Mouse (Mus musculus): ENCODE measurements around the gene Zfp526. TPM values are rescaled to one million over a fixed set of nuclear protein-coding genes. Genes with fewer than 3 reads are reported as not detected.

Gene Zfp526
- polyA plus RNA-seq, 1 experiment from 2014 or later: 4.0 TPM

DNA sequence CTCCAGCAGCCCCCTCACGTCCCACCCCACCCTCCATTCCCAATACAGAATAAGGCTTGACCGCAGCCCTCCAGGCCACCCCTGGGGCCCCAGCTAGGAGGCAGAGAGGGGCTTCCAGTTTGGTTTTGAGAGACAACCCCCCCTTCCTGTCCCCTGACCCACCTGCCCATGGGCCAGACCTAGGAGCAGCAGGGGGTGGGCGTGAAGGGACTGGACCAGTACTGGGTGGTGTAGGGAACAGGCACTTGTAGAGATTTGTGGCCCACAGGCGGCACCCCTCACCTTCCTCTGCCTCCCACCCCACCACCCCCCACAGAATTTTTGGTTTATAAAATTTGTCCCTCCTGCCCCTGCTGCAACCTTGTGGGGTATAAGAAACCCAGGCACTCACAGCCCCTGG lies 22.1 kb downstream of the Zfp526 start:
- H3K4me3 ChIP-seq (ENCODE audit: low read depth, low read length): no peak overlapping the region; the same call in 1 of the 2 replicates
- H3K36me3 ChIP-seq (ENCODE audit: control insufficient read depth, insufficient read depth, low read length): peaks cover 27% of the 10 kb centered on the region
- H3K9me3 ChIP-seq (ENCODE audit: control insufficient read depth, low read length): no peaks in the 10 kb centered on the region
- DNase-seq (ENCODE audit: low spot score) (no peak), ATAC-seq (replicated peaks; ENCODE audit: low FRiP score) (no peak)
- no peak overlapping the region for H3K4me2 ChIP-seq
- peaks cover 28% of the 10 kb centered on the region for H3K4me1 ChIP-seq (replicated peaks; ENCODE audit: control insufficient read depth, insufficient read depth, low read length)
- no peaks in the 10 kb centered on the region for H3K27me3 ChIP-seq (replicated peaks; ENCODE audit: control insufficient read depth, insufficient read depth, low read length)
- H3K27ac ChIP-seq (ENCODE audit: low read depth, low read length): no peak overlapping the region
- 90% methylated on average over 4 of the region's 4 CpGs for WGBS
- H3K9ac ChIP-seq (ENCODE audit: low read depth, low read length): no peak overlapping the region

DNA sequence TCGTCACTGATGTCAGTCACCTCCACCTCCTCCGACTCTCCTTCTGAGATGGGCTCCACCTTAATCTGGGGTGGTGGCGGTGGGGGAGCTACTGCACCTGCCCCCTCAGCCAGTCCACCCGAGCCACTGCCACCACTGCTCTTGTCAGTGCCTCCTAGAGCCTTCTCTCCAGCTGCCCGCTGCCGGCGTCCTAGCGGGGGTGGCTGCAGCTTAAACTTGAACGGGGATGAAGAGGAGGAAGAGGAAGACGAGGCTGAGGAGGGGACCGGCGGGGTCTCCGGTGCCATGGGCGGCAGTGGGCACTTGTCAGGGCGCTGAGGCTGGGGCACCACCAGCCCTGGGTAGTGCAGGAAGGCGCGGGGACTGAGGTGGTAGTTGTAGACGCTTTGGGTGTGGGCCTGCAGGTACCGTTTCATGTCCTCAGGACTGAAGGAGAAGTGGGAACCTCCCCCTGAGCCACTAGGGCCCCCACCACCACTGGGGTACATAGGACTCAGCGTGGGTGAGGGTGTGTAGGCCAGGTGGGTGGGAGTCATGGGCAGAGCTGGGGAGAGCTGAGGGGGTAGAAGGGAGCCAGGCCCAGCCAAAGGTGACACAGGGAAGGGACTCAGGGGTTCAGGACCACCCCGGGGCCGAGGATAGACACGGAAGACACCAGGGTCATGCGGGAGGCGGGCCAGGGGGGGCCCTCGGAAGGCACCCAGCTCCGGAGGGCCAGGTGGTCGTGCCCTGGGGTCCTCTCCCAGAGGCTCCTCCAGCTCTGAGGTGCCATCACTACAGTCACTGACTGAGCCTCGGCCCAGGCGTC lies 23.5 kb downstream of the Zfp526 start:
- peaks cover 28% of the 10 kb centered on the region for H3K4me1 ChIP-seq (replicated peaks; ENCODE audit: control insufficient read depth, insufficient read depth, low read length)
- no peaks in the 10 kb centered on the region for H3K9me3 ChIP-seq (ENCODE audit: control insufficient read depth, low read length)
- no peak overlapping the region for H3K27ac ChIP-seq (ENCODE audit: low read depth, low read length)
- WGBS: 91% methylated on average over 30 of the region's 30 CpGs
- no peak overlapping the region for H3K9ac ChIP-seq (ENCODE audit: low read depth, low read length)
- H3K27me3 ChIP-seq (replicated peaks; ENCODE audit: control insufficient read depth, insufficient read depth, low read length): no peaks in the 10 kb centered on the region
- no peak overlapping the region for H3K4me2 ChIP-seq
- peaks cover 27% of the 10 kb centered on the region for H3K36me3 ChIP-seq (ENCODE audit: control insufficient read depth, insufficient read depth, low read length)
- no peak overlapping the region for H3K4me3 ChIP-seq (ENCODE audit: low read depth, low read length)
- DNase-seq (ENCODE audit: low spot score) (no peak), ATAC-seq (replicated peaks; ENCODE audit: low FRiP score) (no peak)

DNA sequence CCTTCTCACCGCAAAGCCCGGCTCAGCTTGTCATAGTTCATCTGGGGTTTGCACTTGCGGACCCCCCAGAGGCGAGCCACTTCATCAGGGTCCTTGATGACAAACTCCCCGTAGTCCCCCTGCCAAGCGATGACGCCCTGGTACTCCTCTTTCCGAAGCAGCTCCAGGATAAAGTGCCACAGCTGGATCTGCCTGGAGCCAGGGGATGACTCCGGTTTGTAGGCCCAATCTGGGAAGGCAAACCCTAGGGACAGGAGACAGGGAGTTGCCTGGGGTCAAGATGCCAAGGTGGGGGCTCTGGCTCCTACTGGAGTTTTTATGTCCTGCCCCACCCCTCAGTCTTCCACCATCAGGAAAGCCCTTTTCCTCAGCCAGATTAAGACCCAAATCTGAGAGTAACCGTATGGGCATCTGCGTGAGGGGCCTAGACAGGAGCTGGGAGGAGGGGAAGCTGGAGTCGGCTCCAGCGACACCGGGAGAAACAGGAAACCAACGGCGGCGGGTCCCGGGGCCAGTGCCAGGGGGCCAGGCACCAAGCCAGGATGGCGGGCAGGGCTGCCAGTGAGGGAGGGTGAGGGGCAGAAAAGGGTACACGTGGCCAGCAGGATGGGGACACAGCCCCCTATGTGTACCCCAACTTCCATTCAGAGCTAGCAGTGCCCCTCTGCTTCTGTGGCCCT lies 25.0 kb downstream of the Zfp526 start:
- peaks cover 27% of the 10 kb centered on the region for H3K36me3 ChIP-seq (ENCODE audit: control insufficient read depth, insufficient read depth, low read length)
- peak overlapping the region; percentile 20; the same call in 1 of the 2 replicates for H3K9ac ChIP-seq (ENCODE audit: low read depth, low read length)
- H3K4me3 ChIP-seq (ENCODE audit: low read depth, low read length): peak overlapping the region; percentile 26; the same call in 1 of the 2 replicates
- H3K27ac ChIP-seq (ENCODE audit: low read depth, low read length): no peak overlapping the region
- ATAC-seq (replicated peaks; ENCODE audit: low FRiP score) (no peak), DNase-seq (ENCODE audit: low spot score) (no peak)
- no peaks in the 10 kb centered on the region for H3K9me3 ChIP-seq (ENCODE audit: control insufficient read depth, low read length)
- peak overlapping the region; percentile 91 for H3K4me2 ChIP-seq
- H3K4me1 ChIP-seq (replicated peaks; ENCODE audit: control insufficient read depth, insufficient read depth, low read length): peaks cover 30% of the 10 kb centered on the region
- no peaks in the 10 kb centered on the region for H3K27me3 ChIP-seq (replicated peaks; ENCODE audit: control insufficient read depth, insufficient read depth, low read length)
- WGBS: 70% methylated on average over 20 of the region's 20 CpGs

GRCm38 (mm10) chr7:25246759-25247137 lies 25.5 kb downstream of the Zfp526 start:
- Histone ChIP-seq H3K9ac (ENCODE audit: low read depth, low read length) (no peak overlapping the region; the same call in 1 of the 2 replicates), H3K27ac (ENCODE audit: low read depth, low read length) (peak overlapping the region; percentile 95), H3K27me3 (replicated peaks; ENCODE audit: control insufficient read depth, insufficient read depth, low read length) (no peaks in the 10 kb centered on the region), H3K4me3 (ENCODE audit: low read depth, low read length) (peak overlapping the region; percentile 26), H3K9me3 (ENCODE audit: control insufficient read depth, low read length) (no peaks in the 10 kb centered on the region), H3K4me1 (replicated peaks; ENCODE audit: control insufficient read depth, insufficient read depth, low read length) (peaks cover 34% of the 10 kb centered on the region), H3K4me2 (peak overlapping the region; percentile 91), H3K36me3 (ENCODE audit: control insufficient read depth, insufficient read depth, low read length) (peaks cover 27% of the 10 kb centered on the region)
- DNase-seq (ENCODE audit: low spot score) (no peak), ATAC-seq (replicated peaks; ENCODE audit: low FRiP score) (no peak)
- WGBS: 57% methylated on average over 4 of the region's 4 CpGs

DNA sequence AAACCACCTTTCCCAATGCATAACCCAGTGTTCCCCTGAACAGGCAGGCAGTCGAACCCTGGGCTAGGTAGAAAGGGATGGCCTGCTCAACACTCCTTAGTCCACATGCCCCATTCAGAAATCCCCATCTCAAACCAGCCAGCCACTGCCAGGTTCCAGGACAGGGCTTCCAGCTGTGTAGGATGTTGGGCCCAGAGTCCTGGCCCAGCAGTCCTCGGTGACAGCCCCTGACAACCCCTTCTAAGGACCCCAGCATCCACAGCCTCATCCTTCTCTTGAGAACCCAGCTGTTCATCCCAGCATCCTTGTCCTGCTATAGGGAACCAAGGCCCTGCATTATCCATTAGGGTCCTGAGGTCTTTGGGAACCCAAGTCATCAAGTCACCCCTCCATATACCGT lies 26.3 kb downstream of the Zfp526 start:
- peak overlapping the region; percentile 95 for H3K27ac ChIP-seq (ENCODE audit: low read depth, low read length)
- peak overlapping the region; percentile 97 for H3K4me3 ChIP-seq (ENCODE audit: low read depth, low read length)
- DNase-seq (ENCODE audit: low spot score): no peak
- peaks cover 26% of the 10 kb centered on the region for H3K36me3 ChIP-seq (ENCODE audit: control insufficient read depth, insufficient read depth, low read length)
- ATAC-seq (replicated peaks; ENCODE audit: low FRiP score): no peak
- peak overlapping the region; percentile 95 for H3K9ac ChIP-seq (ENCODE audit: low read depth, low read length)
- WGBS: 37% methylated on average over 3 of the region's 3 CpGs
- H3K9me3 ChIP-seq (ENCODE audit: control insufficient read depth, low read length): no peaks in the 10 kb centered on the region
- peaks cover 37% of the 10 kb centered on the region for H3K4me1 ChIP-seq (replicated peaks; ENCODE audit: control insufficient read depth, insufficient read depth, low read length)
- H3K4me2 ChIP-seq: peak overlapping the region; percentile 91
- no peaks in the 10 kb centered on the region for H3K27me3 ChIP-seq (replicated peaks; ENCODE audit: control insufficient read depth, insufficient read depth, low read length)

- H3K36me3 ChIP-seq (ENCODE audit: control insufficient read depth, insufficient read depth, low read length): peaks cover 22% of the 10 kb centered on the region
- H3K9me3 ChIP-seq (ENCODE audit: control insufficient read depth, low read length): no peaks in the 10 kb centered on the region
- peak overlapping the region; percentile 97 for H3K4me3 ChIP-seq (ENCODE audit: low read depth, low read length)
- peak overlapping the region; percentile 95 for H3K27ac ChIP-seq (ENCODE audit: low read depth, low read length)
- peak overlapping the region; percentile 95 for H3K9ac ChIP-seq (ENCODE audit: low read depth, low read length)
- H3K27me3 ChIP-seq (replicated peaks; ENCODE audit: control insufficient read depth, insufficient read depth, low read length): no peaks in the 10 kb centered on the region
- peak overlapping the region; percentile 91 for H3K4me2 ChIP-seq
- ATAC-seq (replicated peaks; ENCODE audit: low FRiP score): no peak
- WGBS: 4% methylated on average over 18 of the region's 18 CpGs
- peak; percentile 60 for DNase-seq (ENCODE audit: low spot score)
- H3K4me1 ChIP-seq (replicated peaks; ENCODE audit: control insufficient read depth, insufficient read depth, low read length): peaks cover 37% of the 10 kb centered on the region
Measured at GRCm38 (mm10) chr7:25248018-25248647, 26.9 kb downstream of the Zfp526 start.

- Histone ChIP-seq H3K27me3 (replicated peaks; ENCODE audit: control insufficient read depth, insufficient read depth, low read length) (no peaks in the 10 kb centered on the region), H3K27ac (ENCODE audit: low read depth, low read length) (peak overlapping the region; percentile 95), H3K4me3 (ENCODE audit: low read depth, low read length) (peak overlapping the region; percentile 97), H3K4me1 (replicated peaks; ENCODE audit: control insufficient read depth, insufficient read depth, low read length) (peaks cover 37% of the 10 kb centered on the region), H3K9ac (ENCODE audit: low read depth, low read length) (peak overlapping the region; percentile 95), H3K4me2 (peak overlapping the region; percentile 91), H3K36me3 (ENCODE audit: control insufficient read depth, insufficient read depth, low read length) (peaks cover 19% of the 10 kb centered on the region), H3K9me3 (ENCODE audit: control insufficient read depth, low read length) (no peaks in the 10 kb centered on the region)
- no peak for DNase-seq (ENCODE audit: low spot score)
- peak; percentile 16 for ATAC-seq (replicated peaks; ENCODE audit: low FRiP score)
- under 1% methylated on average over 24 of the region's 25 CpGs for WGBS
Measured at GRCm38 (mm10) chr7:25248846-25249313, 27.7 kb downstream of the Zfp526 start.

DNA sequence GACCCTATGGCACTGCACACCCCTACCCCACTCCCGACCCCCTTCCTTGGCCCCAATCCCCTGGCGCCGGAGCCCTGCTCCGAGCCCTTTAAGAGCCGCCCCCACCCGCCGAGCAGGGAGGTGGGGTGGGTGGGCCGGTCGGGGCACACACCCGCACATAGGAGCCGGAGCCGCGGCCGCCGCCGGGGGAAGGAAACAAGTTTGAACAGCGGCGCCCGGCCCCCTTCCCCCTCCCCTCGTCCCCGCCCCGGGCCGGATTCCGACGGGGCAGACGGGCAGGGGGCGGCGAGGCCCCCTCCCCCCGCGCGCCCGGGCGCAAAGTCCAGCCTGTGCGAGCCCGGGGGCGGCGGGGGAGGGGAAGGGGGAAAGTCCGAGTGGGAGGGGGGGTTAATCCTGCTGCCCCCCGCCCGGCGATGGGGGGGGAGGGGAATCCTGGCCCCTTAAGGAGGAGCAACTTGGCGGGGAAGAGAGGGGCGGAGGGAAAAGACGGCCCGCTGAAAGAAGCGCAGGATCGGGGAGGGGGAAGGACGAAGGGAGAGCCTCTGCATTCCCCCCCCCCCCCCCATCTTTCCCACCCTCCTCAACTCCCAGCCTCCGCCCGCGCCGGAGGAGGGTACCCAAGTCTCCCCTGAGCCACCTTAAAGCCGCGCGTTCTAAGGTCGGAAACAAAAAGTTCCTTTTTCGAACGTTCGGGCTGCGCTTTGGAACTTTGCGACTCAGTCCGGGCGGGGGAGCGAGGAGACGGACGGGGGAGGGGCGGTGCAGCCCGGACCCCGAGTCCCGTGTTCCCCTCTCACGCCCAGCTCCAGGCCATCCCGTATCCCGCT lies 28.3 kb downstream of the Zfp526 start:
- Histone ChIP-seq H3K4me3 (ENCODE audit: low read depth, low read length) (peak overlapping the region; percentile 97), H3K4me2 (peak overlapping the region; percentile 91), H3K27ac (ENCODE audit: low read depth, low read length) (peak overlapping the region; percentile 95), H3K9me3 (ENCODE audit: control insufficient read depth, low read length) (no peaks in the 10 kb centered on the region), H3K4me1 (replicated peaks; ENCODE audit: control insufficient read depth, insufficient read depth, low read length) (peaks cover 37% of the 10 kb centered on the region), H3K9ac (ENCODE audit: low read depth, low read length) (peak overlapping the region; percentile 95), H3K27me3 (replicated peaks; ENCODE audit: control insufficient read depth, insufficient read depth, low read length) (no peaks in the 10 kb centered on the region), H3K36me3 (ENCODE audit: control insufficient read depth, insufficient read depth, low read length) (peaks cover 13% of the 10 kb centered on the region)
- ATAC-seq (replicated peaks; ENCODE audit: low FRiP score) (peak; percentile 53), DNase-seq (ENCODE audit: low spot score) (peak; percentile 84)
- under 1% methylated on average over 42 of the region's 73 CpGs for WGBS

Measured in liver, embryonic 11.5 days (tissue).